Mouse (Mus musculus): ENCODE results near the gene Ripk4. TPM values are rescaled to one million over a fixed set of nuclear protein-coding genes. Genes with fewer than 3 reads are reported as not detected.

Gene Ripk4
- polyA plus RNA-seq (2017; shearing (Covaris generic)) = 0.79 TPM

DNA sequence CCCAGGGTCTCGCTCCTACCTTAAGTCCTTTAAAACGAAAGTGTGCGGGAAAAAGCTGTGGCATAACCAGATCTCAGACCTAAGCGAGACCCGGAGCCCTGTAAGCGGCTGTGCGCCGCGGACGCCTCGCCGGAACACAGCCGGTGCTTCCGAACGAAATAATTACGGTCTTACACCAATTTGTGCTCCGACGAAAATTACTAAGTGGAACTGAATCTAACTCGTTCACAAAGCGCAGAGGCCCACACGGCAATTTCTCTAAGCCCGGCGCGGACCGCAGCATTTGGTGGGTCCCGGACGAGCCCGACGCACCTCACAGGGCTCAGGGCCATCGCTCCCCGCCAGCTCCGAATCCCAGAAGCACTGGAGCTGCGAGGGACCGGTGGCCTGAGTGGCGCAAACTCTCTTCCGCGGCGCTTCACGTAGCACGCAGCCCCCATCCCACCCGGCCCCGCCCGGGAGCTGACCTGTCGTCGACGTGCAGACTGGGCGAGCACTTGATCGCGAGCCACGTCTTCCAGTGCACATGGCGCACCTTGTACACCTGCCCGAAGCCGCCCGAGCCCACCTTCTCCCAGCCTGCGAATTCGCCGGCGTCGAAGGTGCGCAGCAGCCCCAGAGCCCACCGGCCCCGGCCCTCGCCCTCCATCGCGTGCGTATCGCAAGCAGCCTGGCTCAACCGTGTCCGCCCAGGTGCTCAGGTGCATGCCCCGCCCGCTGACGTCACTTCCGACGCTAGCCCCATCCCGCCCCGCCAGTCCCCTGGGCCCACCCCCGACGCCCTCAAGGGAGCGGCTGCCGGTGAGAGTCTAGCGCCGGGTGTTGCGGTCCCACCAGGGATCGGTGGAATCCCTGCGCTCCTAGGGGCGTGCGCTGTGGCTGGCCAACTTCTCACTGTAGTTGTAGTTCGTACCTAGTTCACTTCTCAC is at the start of gene Ripk4:
Gene Ripk4, minus strand, starts transcription at position 727 of the 929 bp plus-strand sequence.

Other genes with a start within 250 kb of the Ripk4 start
- gene Fam3b, start 249.0 kb downstream of the Ripk4 start, polyA plus RNA-seq (2017; shearing (Covaris generic)) = 2.2 TPM
- not detected for gene Tmprss2, start 152.6 kb downstream of the Ripk4 start, polyA plus RNA-seq (2017; shearing (Covaris generic))
- 28.8 TPM for gene Prdm15, start 88.1 kb upstream of the Ripk4 start, polyA plus RNA-seq (2017; shearing (Covaris generic))
- gene C2cd2, start 198.8 kb upstream of the Ripk4 start, polyA plus RNA-seq (2017; shearing (Covaris generic)) = 11.2 TPM
- 18.7 TPM for gene Zbtb21, start 198.8 kb upstream of the Ripk4 start, polyA plus RNA-seq (2017; shearing (Covaris generic))
- 34.3 TPM for gene B230307C23Rik, start 233.5 kb upstream of the Ripk4 start, polyA plus RNA-seq (2017; shearing (Covaris generic))